Mouse (Mus musculus): ENCODE data around the gene Pde4a. TPM values are rescaled to one million over a fixed set of nuclear protein-coding genes. Genes with fewer than 3 reads are reported as not detected.

Gene Pde4a
- polyA plus RNA-seq, 1 experiment from 2014 or later, result 4.8 TPM

- WGBS, result 77% methylated on average over 9 of the region's 9 CpGs
- Histone ChIP-seq H3K27me3 (no peaks in the 10 kb centered on the region), H3K9ac (replicated peaks) (no peak overlapping the region), H3K4me3 (replicated peaks) (no peak overlapping the region), H3K4me1 (replicated peaks) (peaks cover 7% of the 10 kb centered on the region), H3K9me3 (no peaks in the 10 kb centered on the region), H3K27ac (no peak overlapping the region), H3K4me2 (no peak overlapping the region), H3K36me3 (peaks cover 27% of the 10 kb centered on the region)
- no peak for ATAC-seq (ENCODE audit: insufficient number of reproducible peaks, insufficient read depth, low FRiP score, low TSS enrichment, low read depth)
These were observed 30.8 kb upstream of the Pde4a start for GRCm38 (mm10) chr9:21134595-21135328.

GRCm38 (mm10) chr9:21135329-21135890, 30.1 kb upstream of the Pde4a start:
- no peaks in the 10 kb centered on the region for H3K9me3 ChIP-seq

GRCm38 (mm10) chr9:21135941-21136381, 29.6 kb upstream of the Pde4a start:
- no peaks in the 10 kb centered on the region for H3K4me1 ChIP-seq (replicated peaks)
- WGBS, result 52% methylated on average over 1 of the region's 1 CpGs
- H3K27ac ChIP-seq, result no peak overlapping the region
- H3K27me3 ChIP-seq, result no peaks in the 10 kb centered on the region
- no peak overlapping the region for H3K9ac ChIP-seq (replicated peaks)
- H3K4me2 ChIP-seq, result no peak overlapping the region
- ATAC-seq (ENCODE audit: insufficient number of reproducible peaks, insufficient read depth, low FRiP score, low TSS enrichment, low read depth), result no peak
- no peaks in the 10 kb centered on the region for H3K9me3 ChIP-seq
- H3K4me3 ChIP-seq (replicated peaks), result no peak overlapping the region
- peaks cover 39% of the 10 kb centered on the region for H3K36me3 ChIP-seq

More at GRCm38 (mm10) chr9:21135329-21135890, 30.1 kb upstream of the Pde4a start:
- no peak overlapping the region for H3K4me3 ChIP-seq (replicated peaks)
- no peak overlapping the region for H3K27ac ChIP-seq
- no peak for ATAC-seq (ENCODE audit: insufficient number of reproducible peaks, insufficient read depth, low FRiP score, low TSS enrichment, low read depth)
- no peak overlapping the region for H3K9ac ChIP-seq (replicated peaks)
- 82% methylated on average over 4 of the region's 4 CpGs for WGBS
- no peaks in the 10 kb centered on the region for H3K27me3 ChIP-seq
- H3K4me2 ChIP-seq, result no peak overlapping the region
- peaks cover 34% of the 10 kb centered on the region for H3K36me3 ChIP-seq
- H3K4me1 ChIP-seq (replicated peaks), result peaks cover 2% of the 10 kb centered on the region

- H3K4me1 ChIP-seq (replicated peaks), result no peaks in the 10 kb centered on the region
- peaks cover 43% of the 10 kb centered on the region for H3K36me3 ChIP-seq
- H3K9me3 ChIP-seq, result no peaks in the 10 kb centered on the region
- no peak overlapping the region for H3K4me3 ChIP-seq (replicated peaks)
- ATAC-seq (ENCODE audit: insufficient number of reproducible peaks, insufficient read depth, low FRiP score, low TSS enrichment, low read depth), result no peak
- WGBS, result 88% methylated on average over 6 of the region's 6 CpGs
- H3K4me2 ChIP-seq, result no peak overlapping the region
- 0 out of 2 replicates have a peak overlapping the region, but pooled peaks have one; percentile 7 for H3K27ac ChIP-seq
- no peaks in the 10 kb centered on the region for H3K27me3 ChIP-seq
- H3K9ac ChIP-seq (replicated peaks), result no peak overlapping the region
These were observed 29.1 kb upstream of the Pde4a start for GRCm38 (mm10) chr9:21136401-21136800.

- H3K27ac ChIP-seq, result no peak overlapping the region
- no peaks in the 10 kb centered on the region for H3K27me3 ChIP-seq
- 50% methylated on average over 3 of the region's 3 CpGs for WGBS
- no peaks in the 10 kb centered on the region for H3K4me1 ChIP-seq (replicated peaks)
- peaks cover 52% of the 10 kb centered on the region for H3K36me3 ChIP-seq
- H3K9me3 ChIP-seq, result no peaks in the 10 kb centered on the region
- ATAC-seq (ENCODE audit: insufficient number of reproducible peaks, insufficient read depth, low FRiP score, low TSS enrichment, low read depth), result no peak
- H3K4me2 ChIP-seq, result no peak overlapping the region
- H3K4me3 ChIP-seq (replicated peaks), result no peak overlapping the region
- no peak overlapping the region for H3K9ac ChIP-seq (replicated peaks)
These were observed 28.3 kb upstream of the Pde4a start for GRCm38 (mm10) chr9:21137229-21137628.

GRCm38 (mm10) chr9:21138386-21138785, 27.1 kb upstream of the Pde4a start:
- no peak overlapping the region for H3K4me2 ChIP-seq
- WGBS, result 87% methylated on average over 4 of the region's 4 CpGs
- ATAC-seq (ENCODE audit: insufficient number of reproducible peaks, insufficient read depth, low FRiP score, low TSS enrichment, low read depth), result no peak
- H3K9ac ChIP-seq (replicated peaks), result no peak overlapping the region
- no peak overlapping the region for H3K27ac ChIP-seq
- no peaks in the 10 kb centered on the region for H3K9me3 ChIP-seq
- H3K27me3 ChIP-seq, result no peaks in the 10 kb centered on the region
- peaks cover 63% of the 10 kb centered on the region for H3K36me3 ChIP-seq
- H3K4me1 ChIP-seq (replicated peaks), result no peaks in the 10 kb centered on the region
- H3K4me3 ChIP-seq (replicated peaks), result no peak overlapping the region

- Histone ChIP-seq H3K4me1 (replicated peaks) (peaks cover 11% of the 10 kb centered on the region), H3K4me2 (no peak overlapping the region), H3K9me3 (no peaks in the 10 kb centered on the region), H3K4me3 (replicated peaks) (no peak overlapping the region), H3K9ac (replicated peaks) (no peak overlapping the region), H3K27ac (no peak overlapping the region), H3K36me3 (peaks cover 96% of the 10 kb centered on the region), H3K27me3 (no peaks in the 10 kb centered on the region)
- ATAC-seq (ENCODE audit: insufficient number of reproducible peaks, insufficient read depth, low FRiP score, low TSS enrichment, low read depth), result no peak
- 92% methylated on average over 14 of the region's 14 CpGs for WGBS
These were observed 23.6 kb upstream of the Pde4a start for GRCm38 (mm10) chr9:21141922-21142321.

GRCm38 (mm10) chr9:21144361-21144760, 21.2 kb upstream of the Pde4a start:
- ATAC-seq (ENCODE audit: insufficient number of reproducible peaks, insufficient read depth, low FRiP score, low TSS enrichment, low read depth), result no peak
- Histone ChIP-seq H3K36me3 (peaks cover 79% of the 10 kb centered on the region), H3K4me1 (replicated peaks) (peaks cover 32% of the 10 kb centered on the region), H3K9me3 (no peaks in the 10 kb centered on the region), H3K4me3 (replicated peaks) (no peak overlapping the region), H3K27ac (no peak overlapping the region), H3K27me3 (no peaks in the 10 kb centered on the region), H3K9ac (replicated peaks) (no peak overlapping the region), H3K4me2 (no peak overlapping the region)
- WGBS, result 94% methylated on average over 3 of the region's 3 CpGs

- Histone ChIP-seq H3K4me2 (no peak overlapping the region), H3K36me3 (peaks cover 68% of the 10 kb centered on the region), H3K9me3 (no peaks in the 10 kb centered on the region), H3K27me3 (no peaks in the 10 kb centered on the region), H3K4me1 (replicated peaks) (peaks cover 32% of the 10 kb centered on the region), H3K4me3 (replicated peaks) (no peak overlapping the region), H3K9ac (replicated peaks) (no peak overlapping the region), H3K27ac (no peak overlapping the region)
- WGBS, result 97% methylated on average over 4 of the region's 4 CpGs
- no peak for ATAC-seq (ENCODE audit: insufficient number of reproducible peaks, insufficient read depth, low FRiP score, low TSS enrichment, low read depth)
These were observed 20.1 kb upstream of the Pde4a start for GRCm38 (mm10) chr9:21145431-21145830.

- no peak for ATAC-seq (ENCODE audit: insufficient number of reproducible peaks, insufficient read depth, low FRiP score, low TSS enrichment, low read depth)
- Histone ChIP-seq H3K27me3 (no peaks in the 10 kb centered on the region), H3K4me1 (replicated peaks) (peaks cover 32% of the 10 kb centered on the region), H3K4me3 (replicated peaks) (peak overlapping the region; percentile 16), H3K9me3 (no peaks in the 10 kb centered on the region), H3K4me2 (peak overlapping the region; percentile 48), H3K36me3 (peaks cover 56% of the 10 kb centered on the region), H3K9ac (replicated peaks) (peak overlapping the region; percentile 42; the same call in 1 of the 2 replicates), H3K27ac (peak overlapping the region; percentile 53; the same call in 1 of the 2 replicates)
- 47% methylated on average over 10 of the region's 10 CpGs for WGBS
These were observed 18.8 kb upstream of the Pde4a start for GRCm38 (mm10) chr9:21146722-21147121.

GRCm38 (mm10) chr9:21148427-21148826, 17.1 kb upstream of the Pde4a start:
- H3K4me3 ChIP-seq (replicated peaks), result peak overlapping the region; percentile 72
- H3K27me3 ChIP-seq, result no peaks in the 10 kb centered on the region
- no peaks in the 10 kb centered on the region for H3K9me3 ChIP-seq
- peaks cover 44% of the 10 kb centered on the region for H3K4me1 ChIP-seq (replicated peaks)
- H3K4me2 ChIP-seq, result peak overlapping the region; percentile 88
- H3K9ac ChIP-seq (replicated peaks), result peak overlapping the region; percentile 80; the same call in 1 of the 2 replicates
- no peak overlapping the region for H3K27ac ChIP-seq
- ATAC-seq (ENCODE audit: insufficient number of reproducible peaks, insufficient read depth, low FRiP score, low TSS enrichment, low read depth), result no peak
- peaks cover 38% of the 10 kb centered on the region for H3K36me3 ChIP-seq

All from limb, embryonic 12.5 days (tissue).